Mouse (Mus musculus) midbrain, embryonic 10.5 days (tissue): ENCODE measurements at regions not wholly inside any gene's neighbourhood (a gene's known extent, or its start where the extent isn't known, plus 50 kb on each side); places are given as distances from the start of the nearest gene placed in this dataset.
A peak's percentile ranks its signal among the peaks of the same experiment; 100 is the strongest.
"Not testable (repeated sequence)": the region's sequence is repeated elsewhere in the genome, so short reads cannot be mapped to it uniquely, and the experiment has no call there.

Experiments
- DNase-seq: peaks from one replicate; pipeline ENCODE4 v3.0.0-alpha.2; 2017; ENCODE audit warnings: low spot score
- H3K27ac ChIP-seq: fragments of 300-500 bp; sonication (generic); replicated peaks from 2 replicates; pipeline ENCODE4 v1.5.1; 2016; ENCODE audit warnings: mild to moderate bottlenecking
- H3K27me3 ChIP-seq: fragments of 300-500 bp; sonication (generic); 2 replicates; pipeline ENCODE4 v1.6.1; 2016; ENCODE audit warnings: low read depth, mild to moderate bottlenecking; ENCODE audit not compliant: poor library complexity, severe bottlenecking
- H3K36me3 ChIP-seq: fragments of 300-500 bp; sonication (generic); 2 replicates; pipeline ENCODE4 v1.6.1; 2016; ENCODE audit warnings: mild to moderate bottlenecking, moderate library complexity
- H3K4me1 ChIP-seq: fragments of 300-500 bp; sonication (generic); 2 replicates; pipeline ENCODE4 v1.6.1; 2016
- H3K4me3 ChIP-seq: fragments of 300-500 bp; sonication (generic); 2 replicates; pipeline ENCODE4 v1.5.1; 2016; ENCODE audit warnings: mild to moderate bottlenecking, moderate library complexity
- H3K9me3 ChIP-seq: fragments of 300-500 bp; sonication (generic); replicated peaks from 2 replicates; pipeline ENCODE4 v1.6.1; 2016; ENCODE audit warnings: mild to moderate bottlenecking
- WGBS: fragments of 180-500 bp; shearing (Covaris S2); methylation state at CpG from one replicate; pipeline ENCODE4 v1.1.7; 2016; 5-methylcytosine and 5-hydroxymethylcytosine counted together

GRCm38 (mm10) chr2:10658317-10658716, 288.0 kb downstream of the Sfmbt2 start:
- Histone ChIP-seq H3K4me3 (no peak overlapping the region), H3K27ac (no peak overlapping the region), H3K9me3 (no peaks in the 10 kb centered on the region; the same call in 1 of the 2 replicates), H3K4me1 (no peaks in the 10 kb centered on the region), H3K27me3 (no peaks in the 10 kb centered on the region), H3K36me3 (no peaks in the 10 kb centered on the region)
- 90% methylated on average over 4 of the region's 4 CpGs for WGBS
- no peak for DNase-seq

- H3K4me3 ChIP-seq, H3K36me3 ChIP-seq, H3K27ac ChIP-seq, H3K27me3 ChIP-seq, DNase-seq, H3K9me3 ChIP-seq: not testable (repeated sequence)
- peaks cover 13% of the 10 kb centered on the region for H3K4me1 ChIP-seq
- WGBS: 43% methylated on average over 1 of the region's 1 CpGs
Measured at GRCm38 (mm10) chr2:10667915-10668314, 297.6 kb downstream of the Sfmbt2 start.

- WGBS: 74% methylated on average over 7 of the region's 7 CpGs
- Histone ChIP-seq H3K27me3 (no peaks in the 10 kb centered on the region), H3K36me3 (no peaks in the 10 kb centered on the region), H3K4me3 (no peak overlapping the region), H3K4me1 (peaks cover 20% of the 10 kb centered on the region), H3K9me3 (no peaks in the 10 kb centered on the region), H3K27ac (no peak overlapping the region)
- no peak for DNase-seq
Measured at GRCm38 (mm10) chr2:10670423-10671298, 300.4 kb downstream of the Sfmbt2 start.

- Histone ChIP-seq H3K4me1 (peaks cover 20% of the 10 kb centered on the region), H3K9me3 (no peaks in the 10 kb centered on the region), H3K36me3 (no peaks in the 10 kb centered on the region), H3K27ac (no peak overlapping the region), H3K4me3 (no peak overlapping the region), H3K27me3 (no peaks in the 10 kb centered on the region)
- no peak for DNase-seq
- WGBS: 81% methylated on average over 2 of the region's 2 CpGs
Measured at GRCm38 (mm10) chr2:10671299-10671632, 301.0 kb downstream of the Sfmbt2 start.

- H3K4me3 ChIP-seq: no peak overlapping the region
- H3K4me1 ChIP-seq: peaks cover 20% of the 10 kb centered on the region
- no peak overlapping the region for H3K27ac ChIP-seq
- no peaks in the 10 kb centered on the region for H3K9me3 ChIP-seq
- H3K27me3 ChIP-seq: no peaks in the 10 kb centered on the region
- no peak for DNase-seq
- no peaks in the 10 kb centered on the region for H3K36me3 ChIP-seq
- 83% methylated on average over 4 of the region's 4 CpGs for WGBS
Measured at GRCm38 (mm10) chr2:10672196-10672595, 301.9 kb downstream of the Sfmbt2 start.

GRCm38 (mm10) chr2:10674738-10675349, 304.5 kb downstream of the Sfmbt2 start:
- 55% methylated on average over 6 of the region's 6 CpGs for WGBS
- DNase-seq: no peak
- H3K27ac ChIP-seq: no peak overlapping the region
- no peaks in the 10 kb centered on the region for H3K9me3 ChIP-seq
- no peak overlapping the region for H3K4me3 ChIP-seq
- H3K27me3 ChIP-seq: no peaks in the 10 kb centered on the region
- no peaks in the 10 kb centered on the region for H3K36me3 ChIP-seq
- peaks cover 20% of the 10 kb centered on the region for H3K4me1 ChIP-seq

- no peaks in the 10 kb centered on the region for H3K27me3 ChIP-seq
- no peak overlapping the region for H3K27ac ChIP-seq
- no peaks in the 10 kb centered on the region for H3K9me3 ChIP-seq
- no peak overlapping the region for H3K4me3 ChIP-seq
- no peaks in the 10 kb centered on the region for H3K4me1 ChIP-seq
- DNase-seq: no peak
- H3K36me3 ChIP-seq: no peaks in the 10 kb centered on the region
- WGBS: 47% methylated on average over 10 of the region's 10 CpGs
Measured at GRCm38 (mm10) chr2:10701459-10701858, 331.1 kb downstream of the Sfmbt2 start.

- H3K36me3 ChIP-seq: no peaks in the 10 kb centered on the region
- H3K9me3 ChIP-seq: no peaks in the 10 kb centered on the region
- H3K4me1 ChIP-seq: no peaks in the 10 kb centered on the region
- 87% methylated on average over 5 of the region's 5 CpGs for WGBS
- DNase-seq: no peak
- H3K4me3 ChIP-seq: no peak overlapping the region
- no peaks in the 10 kb centered on the region for H3K27me3 ChIP-seq
- H3K27ac ChIP-seq: no peak overlapping the region
Measured at GRCm38 (mm10) chr2:10718366-10718765, 348.1 kb downstream of the Sfmbt2 start.

GRCm38 (mm10) chr2:10734337-10734736, 364.0 kb downstream of the Sfmbt2 start:
- not testable (repeated sequence) for H3K4me3 ChIP-seq, DNase-seq, H3K27ac ChIP-seq, H3K9me3 ChIP-seq, H3K36me3 ChIP-seq
- Histone ChIP-seq H3K4me1 (peaks cover 15% of the 10 kb centered on the region), H3K27me3 (peaks cover 12% of the 10 kb centered on the region; the same call in 1 of the 2 replicates)
- 95% methylated on average over 5 of the region's 5 CpGs for WGBS

GRCm38 (mm10) chr2:10736696-10737457, 366.6 kb downstream of the Sfmbt2 start:
- no peaks in the 10 kb centered on the region for H3K9me3 ChIP-seq
- H3K27ac ChIP-seq: peak overlapping the region; percentile 14; the same call in 1 of the 2 replicates
- H3K4me1 ChIP-seq: peaks cover 15% of the 10 kb centered on the region
- peak; percentile 42 for DNase-seq
- no peaks in the 10 kb centered on the region for H3K36me3 ChIP-seq
- H3K27me3 ChIP-seq: peaks cover 12% of the 10 kb centered on the region; the same call in 1 of the 2 replicates
- H3K4me3 ChIP-seq: peak overlapping the region; percentile 14; the same call in 1 of the 2 replicates
- WGBS: 24% methylated on average over 13 of the region's 13 CpGs

- Histone ChIP-seq H3K4me3 (peak overlapping the region; percentile 14; the same call in 1 of the 2 replicates), H3K4me1 (peaks cover 15% of the 10 kb centered on the region), H3K36me3 (no peaks in the 10 kb centered on the region), H3K27ac (peak overlapping the region; percentile 49; the same call in 1 of the 2 replicates), H3K9me3 (no peaks in the 10 kb centered on the region), H3K27me3 (peaks cover 12% of the 10 kb centered on the region; the same call in 1 of the 2 replicates)
- 71% methylated on average over 9 of the region's 9 CpGs for WGBS
- DNase-seq: peak; percentile 19
Measured at GRCm38 (mm10) chr2:10737458-10737775, 367.1 kb downstream of the Sfmbt2 start.

- Histone ChIP-seq H3K36me3 (no peaks in the 10 kb centered on the region), H3K9me3 (no peaks in the 10 kb centered on the region), H3K27ac (no peak overlapping the region), H3K27me3 (no peaks in the 10 kb centered on the region), H3K4me1 (no peaks in the 10 kb centered on the region), H3K4me3 (no peak overlapping the region)
- 86% methylated on average over 7 of the region's 7 CpGs for WGBS
- no peak for DNase-seq
Measured at GRCm38 (mm10) chr2:10745127-10745526, 374.8 kb downstream of the Sfmbt2 start.
